Mouse (Mus musculus): ENCODE measurements around the gene Zfp644.

GRCm38 (mm10) chr5:106628369-106629149 is 68.5 kb downstream of the Zfp644 start:
- TF ChIP-seq CTCF (IDR thresholded peaks at IDR 0.05; ENCODE audit: borderline replicate concordance, insufficient read depth, low read length) (no peak), POLR2A (IDR thresholded peaks at IDR 0.05; ENCODE audit: low read depth, low read length) (no peak)

Measured in embryonic fibroblast, embryonic 13.5 days (primary cell).